Mouse (Mus musculus): Measurements from ENCODE around the gene Pigm.

Pigm gene

DNA sequence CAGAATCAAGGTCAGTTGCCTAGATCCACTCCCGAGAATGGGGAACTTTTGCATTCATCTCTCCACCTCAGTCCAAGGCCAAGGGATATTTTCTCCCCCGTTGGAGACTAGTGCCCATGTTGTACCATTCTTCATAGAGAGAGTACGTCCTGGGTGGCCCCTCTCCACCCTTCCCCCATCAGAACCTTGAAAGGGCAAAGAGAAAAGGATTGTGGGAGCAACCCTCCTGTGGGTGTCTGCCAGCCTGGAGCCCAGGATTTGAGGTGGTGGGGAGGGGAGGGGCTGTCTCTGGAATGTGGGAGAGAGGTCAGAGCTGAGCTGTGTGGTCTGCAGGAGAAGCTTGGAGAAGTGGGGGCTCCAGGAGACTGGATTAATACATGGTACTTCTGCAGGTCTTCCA is 32.4 kb upstream of the Pigm start:
- no peak for TF ChIP-seq GATA4 (IDR thresholded peaks at IDR 0.05; ENCODE audit: insufficient replicate concordance, low read length)

DNA sequence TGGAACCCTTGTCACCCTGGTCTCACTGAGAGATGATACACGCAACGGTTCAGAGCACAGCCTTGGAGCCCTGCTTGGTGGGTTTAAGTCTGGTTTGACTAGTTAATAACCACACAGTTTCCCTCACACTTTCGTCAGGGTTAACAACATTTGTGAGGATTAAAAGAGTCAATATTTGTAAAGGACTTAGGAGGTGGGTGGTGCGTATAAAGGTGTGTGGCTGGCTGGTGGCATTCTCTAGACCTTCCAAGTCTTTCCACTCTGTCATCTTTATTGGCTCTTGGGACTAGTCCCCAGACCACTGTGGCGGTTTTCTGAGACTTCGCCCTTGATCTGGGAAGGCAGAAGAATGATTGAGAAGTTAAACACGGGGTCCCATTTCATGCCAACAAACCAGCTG is 31.5 kb upstream of the Pigm start:
- TF ChIP-seq GATA4 (IDR thresholded peaks at IDR 0.05; ENCODE audit: insufficient replicate concordance, low read length), result no peak

DNA sequence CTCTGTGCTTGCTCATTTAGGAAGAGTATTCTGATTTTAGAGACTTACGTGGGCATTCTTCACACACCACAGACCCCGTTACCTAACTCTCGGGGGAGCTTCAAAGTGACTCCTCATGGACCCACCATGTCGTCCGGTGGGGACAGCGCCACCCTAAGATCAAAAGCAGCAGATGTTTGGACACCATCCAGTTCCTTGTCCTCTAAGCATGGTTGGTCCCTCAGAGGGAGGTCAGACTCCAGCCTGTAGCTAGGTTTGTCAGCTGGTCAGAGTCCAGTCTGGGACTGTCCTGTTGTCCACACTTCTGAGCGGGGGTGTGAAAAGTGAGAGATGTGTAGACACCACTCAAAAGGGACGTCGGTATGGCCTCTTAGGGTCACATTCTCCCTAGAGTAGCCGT is 29.6 kb upstream of the Pigm start:
- TF ChIP-seq GATA4 (IDR thresholded peaks at IDR 0.05; ENCODE audit: insufficient replicate concordance, low read length), result no peak

DNA sequence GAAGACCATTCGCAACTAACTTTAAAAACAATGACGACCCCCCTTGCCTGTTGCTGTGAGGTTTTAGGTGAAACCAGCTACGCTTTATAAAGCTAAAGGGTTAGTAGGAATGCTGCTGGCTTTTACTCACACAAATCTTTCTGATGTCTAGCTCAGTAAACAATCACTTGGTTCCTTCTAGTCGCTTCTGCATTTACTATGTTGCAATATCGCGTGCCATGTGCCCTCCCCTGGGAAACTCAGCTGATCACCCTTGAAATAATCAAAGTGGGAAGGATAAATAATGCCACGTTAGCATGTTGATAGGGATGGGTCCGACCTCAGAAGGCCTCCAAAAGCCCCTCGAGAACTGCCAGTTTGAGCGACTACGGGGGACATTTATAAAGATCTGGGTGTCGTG is 29.0 kb upstream of the Pigm start:
- no peak for TF ChIP-seq GATA4 (IDR thresholded peaks at IDR 0.05; ENCODE audit: insufficient replicate concordance, low read length)

DNA sequence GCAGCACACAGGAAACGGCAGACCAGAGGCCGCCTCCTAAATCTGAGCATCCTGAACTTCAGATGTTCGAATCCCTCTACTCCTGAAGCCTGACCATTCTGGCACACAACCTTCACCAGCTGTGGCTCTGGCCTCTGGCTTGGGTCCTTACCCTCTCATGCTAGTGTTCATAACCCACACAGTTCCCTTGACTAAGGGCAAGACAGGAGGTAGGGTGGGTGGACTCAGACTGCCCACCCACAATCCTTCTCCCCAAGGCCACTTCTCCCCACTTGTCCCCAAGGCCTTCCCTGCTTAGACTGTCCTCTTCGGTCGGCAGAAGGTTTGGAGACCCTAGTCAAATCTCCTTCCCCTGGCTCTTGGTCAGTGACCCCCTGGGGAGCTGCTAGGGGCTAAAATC is 26.8 kb upstream of the Pigm start:
- TF ChIP-seq GATA4 (IDR thresholded peaks at IDR 0.05; ENCODE audit: insufficient replicate concordance, low read length), result no peak

DNA sequence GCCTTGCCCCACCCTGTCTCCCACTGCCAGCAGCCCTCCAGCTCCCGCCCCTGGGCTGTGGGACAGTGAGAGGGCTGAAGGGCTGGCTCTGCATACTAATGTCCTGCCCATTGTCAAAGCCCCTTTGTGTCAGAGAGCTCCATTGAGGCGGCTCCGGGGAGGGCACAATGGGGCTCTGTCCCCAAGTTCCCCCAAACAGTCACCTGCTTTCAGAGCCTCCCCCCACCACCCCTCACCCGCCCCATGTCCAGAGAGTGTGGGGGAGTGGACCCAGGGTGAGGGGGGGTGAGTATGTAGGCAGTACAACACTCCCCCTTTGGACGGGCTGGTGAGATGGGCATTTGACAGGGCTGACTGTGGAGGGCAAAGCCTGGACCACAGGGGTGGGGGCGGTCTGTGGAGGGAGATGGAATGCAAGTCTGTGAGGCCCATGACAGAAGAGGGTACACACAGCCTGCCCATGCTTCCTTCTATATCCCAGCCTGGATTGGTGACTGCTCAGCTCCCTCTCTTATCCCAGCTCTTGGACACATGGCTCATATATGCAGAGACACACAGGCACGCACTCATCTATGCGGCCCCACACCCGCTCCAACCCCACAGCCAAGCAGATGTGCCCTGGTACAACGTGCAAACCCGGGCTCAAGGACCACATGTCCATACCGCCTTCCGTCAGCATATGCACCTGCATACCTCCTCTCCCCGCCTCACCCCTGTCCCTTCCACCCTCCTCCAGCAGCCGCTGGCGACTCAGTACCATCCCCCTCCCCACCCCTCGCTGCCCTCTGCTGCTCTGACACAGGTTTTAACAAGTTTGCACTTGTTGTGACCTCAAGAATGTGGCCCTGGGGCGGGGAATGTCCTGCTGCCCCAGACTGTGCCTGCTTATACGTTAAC is 26.2 kb upstream of the Pigm start:
- TF ChIP-seq GATA4 (IDR thresholded peaks at IDR 0.05; ENCODE audit: insufficient replicate concordance, low read length), result no peak

DNA sequence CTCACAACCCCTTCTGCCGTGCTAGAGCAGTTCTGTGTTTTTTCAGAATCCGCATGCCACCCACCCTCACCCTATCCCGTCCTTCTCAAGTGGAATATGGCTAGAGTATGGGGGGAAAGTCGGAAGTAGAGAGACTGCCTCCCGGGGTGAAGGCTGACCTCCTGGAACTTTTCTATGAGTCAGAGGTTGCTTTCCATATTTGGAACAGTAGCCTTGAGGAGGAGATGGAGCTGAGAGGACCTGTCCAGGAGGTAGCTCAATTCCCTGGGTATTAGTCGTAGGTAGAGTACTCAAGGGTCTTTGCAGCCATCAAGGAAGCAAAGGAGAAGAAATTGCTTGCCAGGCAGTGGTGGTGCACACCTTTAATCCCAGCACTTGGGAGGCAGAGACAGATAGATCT is 24.3 kb upstream of the Pigm start:
- no peak for TF ChIP-seq GATA4 (IDR thresholded peaks at IDR 0.05; ENCODE audit: insufficient replicate concordance, low read length)

DNA sequence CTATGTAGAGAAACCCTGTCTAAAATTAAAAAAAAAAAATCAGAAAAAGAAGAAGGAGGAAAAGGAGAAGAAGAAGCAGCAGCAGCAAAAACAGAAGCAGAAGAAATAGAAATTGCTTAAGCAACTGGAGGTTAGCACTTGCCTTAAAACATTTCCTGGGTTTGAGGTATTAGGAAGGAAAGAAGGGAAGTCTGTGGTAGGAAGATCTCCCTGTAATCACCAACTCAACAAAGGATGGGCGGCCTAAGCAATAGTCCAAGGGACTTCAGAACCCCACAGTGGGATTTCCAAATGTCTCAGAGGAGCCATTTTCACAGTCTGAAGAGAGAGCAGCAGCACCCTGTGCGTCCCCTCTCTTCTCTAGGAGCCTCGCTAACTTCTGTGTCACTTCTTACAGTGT is 23.9 kb upstream of the Pigm start:
- no peak for TF ChIP-seq GATA4 (IDR thresholded peaks at IDR 0.05; ENCODE audit: insufficient replicate concordance, low read length)

DNA sequence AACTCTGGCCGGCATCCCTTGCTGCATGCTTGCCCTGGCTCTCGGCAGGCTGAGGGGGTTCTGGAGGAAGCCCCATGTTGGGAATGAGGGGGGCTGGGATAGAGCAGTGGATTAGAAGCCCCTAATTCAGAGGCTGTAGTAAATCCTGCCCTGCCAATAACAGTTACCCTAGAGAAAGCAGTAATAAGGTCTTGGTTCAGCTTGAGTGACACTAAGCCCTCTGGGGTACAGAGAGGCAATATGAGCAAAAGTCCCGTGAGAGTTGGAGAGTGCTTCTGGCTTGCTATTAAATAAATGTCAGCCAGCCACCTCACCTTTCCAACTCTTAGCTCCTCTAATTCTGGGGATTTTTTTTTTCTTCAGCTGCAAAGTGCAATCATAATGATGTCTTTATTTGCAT is 21.0 kb upstream of the Pigm start:
- no peak for TF ChIP-seq GATA4 (IDR thresholded peaks at IDR 0.05; ENCODE audit: insufficient replicate concordance, low read length)

DNA sequence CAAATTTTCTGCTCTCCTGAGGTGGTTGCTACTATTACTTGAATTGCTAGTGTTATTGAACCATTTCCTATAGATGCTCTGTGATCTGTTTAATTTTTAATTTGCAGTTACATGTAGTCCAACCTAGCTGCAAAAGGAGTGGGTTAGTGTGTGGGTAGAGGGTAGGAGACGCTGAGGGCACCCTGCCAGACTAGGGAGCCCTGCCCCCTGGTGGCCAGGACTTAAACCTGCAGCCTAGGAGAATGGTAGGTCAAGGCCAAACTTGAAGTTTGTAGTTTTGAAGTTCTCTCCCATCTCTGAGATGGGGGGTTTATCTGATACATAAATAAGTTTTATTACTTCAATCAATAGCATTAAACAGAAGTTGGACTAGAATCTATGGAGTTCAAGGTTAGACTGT is 18.8 kb upstream of the Pigm start:
- no peak for TF ChIP-seq GATA4 (IDR thresholded peaks at IDR 0.05; ENCODE audit: insufficient replicate concordance, low read length)

DNA sequence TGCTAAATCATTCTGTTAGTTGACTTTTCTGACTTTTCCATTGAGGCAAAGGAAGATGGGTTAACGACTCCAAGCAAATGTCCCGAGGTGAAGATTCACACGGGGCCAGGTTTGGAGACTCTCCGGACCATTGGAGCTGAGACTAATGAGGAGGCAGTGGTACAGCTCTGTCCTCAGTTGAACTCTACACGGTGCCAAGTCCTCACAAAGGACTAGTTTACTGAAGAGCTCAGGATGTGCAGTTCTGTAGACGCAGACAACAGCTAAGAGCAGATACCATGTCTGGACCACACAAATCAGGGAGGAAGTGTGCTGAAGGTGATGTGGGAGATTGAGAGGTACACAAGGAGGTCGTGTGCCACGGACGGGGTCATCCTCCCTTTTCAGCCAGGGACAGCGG is 18.0 kb upstream of the Pigm start:
- TF ChIP-seq GATA4 (IDR thresholded peaks at IDR 0.05; ENCODE audit: insufficient replicate concordance, low read length), result no peak

DNA sequence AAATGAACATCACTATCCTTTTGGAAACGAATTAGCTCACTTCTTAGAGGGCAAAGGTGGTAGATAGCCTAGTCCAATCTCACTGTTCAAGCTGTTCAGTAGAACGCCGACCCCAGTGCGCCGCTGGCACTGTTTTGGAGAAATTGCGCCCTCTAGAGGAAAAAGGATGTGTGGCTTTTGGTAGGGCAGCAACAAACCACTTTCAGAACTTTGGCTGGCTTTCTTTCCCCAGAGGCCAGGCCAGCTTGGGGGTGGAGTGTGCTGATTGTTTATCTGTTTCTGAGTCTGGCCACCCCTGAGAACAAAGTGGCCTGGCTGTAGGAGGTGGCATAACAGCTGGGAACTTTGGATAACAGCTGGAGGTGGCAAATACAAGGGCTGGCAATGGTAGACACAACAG is 11.7 kb upstream of the Pigm start:
- TF ChIP-seq GATA4 (IDR thresholded peaks at IDR 0.05; ENCODE audit: insufficient replicate concordance, low read length), result no peak; the same call in 1 of the 2 replicates

DNA sequence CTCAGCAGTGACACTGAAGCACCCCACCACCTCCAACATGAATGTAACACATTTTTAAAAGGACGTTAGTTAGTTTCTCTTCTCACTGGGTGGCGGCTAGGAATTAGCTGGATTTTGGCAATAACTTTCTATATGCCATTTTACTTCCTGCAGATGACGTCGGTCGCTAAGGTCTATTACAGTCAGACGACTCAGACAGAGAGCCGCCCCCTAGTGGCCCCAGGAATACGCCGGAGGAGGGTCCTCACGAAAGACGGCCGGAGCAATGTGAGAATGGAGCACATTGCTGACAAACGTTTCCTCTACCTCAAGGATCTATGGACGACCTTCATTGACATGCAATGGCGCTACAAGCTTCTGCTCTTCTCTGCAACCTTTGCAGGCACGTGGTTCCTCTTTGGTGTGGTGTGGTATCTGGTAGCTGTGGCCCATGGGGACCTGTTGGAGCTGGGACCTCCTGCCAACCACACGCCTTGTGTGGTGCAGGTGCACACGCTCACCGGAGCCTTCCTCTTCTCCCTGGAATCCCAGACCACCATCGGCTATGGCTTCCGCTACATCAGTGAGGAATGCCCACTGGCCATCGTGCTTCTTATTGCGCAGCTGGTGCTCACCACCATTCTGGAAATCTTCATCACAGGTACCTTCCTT is 7.5 kb upstream of the Pigm start:
- TF ChIP-seq GATA4 (IDR thresholded peaks at IDR 0.05; ENCODE audit: insufficient replicate concordance, low read length), result no peak

DNA sequence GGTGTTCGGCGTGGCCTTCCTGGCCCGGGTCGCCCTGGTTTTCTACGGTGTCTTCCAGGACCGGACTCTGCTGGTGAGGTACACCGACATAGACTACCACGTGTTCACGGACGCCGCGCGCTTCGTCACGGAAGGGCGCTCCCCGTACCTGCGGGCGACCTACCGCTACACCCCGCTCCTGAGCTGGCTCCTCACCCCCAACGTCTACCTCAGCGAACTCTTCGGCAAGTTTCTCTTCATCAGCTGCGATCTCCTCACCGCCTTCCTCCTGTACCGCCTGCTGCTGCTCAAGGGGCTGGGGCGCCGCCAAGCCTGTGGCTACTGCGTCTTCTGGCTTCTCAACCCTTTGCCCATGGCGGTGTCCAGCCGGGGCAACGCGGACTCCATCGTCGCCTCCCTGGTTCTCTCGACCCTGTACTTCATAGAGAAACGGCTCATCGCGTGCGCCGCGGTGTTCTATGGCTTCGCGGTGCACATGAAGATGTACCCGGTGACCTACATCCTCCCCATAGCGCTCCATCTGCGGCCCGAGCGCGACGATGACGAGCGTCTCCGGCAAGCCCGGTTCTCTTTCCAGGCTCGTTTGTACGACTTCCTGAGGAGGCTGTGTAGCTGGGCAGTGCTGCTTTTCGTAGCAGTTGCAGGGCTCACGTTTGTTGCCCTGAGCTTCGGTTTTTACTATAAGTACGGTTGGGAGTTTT is 562 bp downstream of the Pigm start:
- no peak for TF ChIP-seq GATA4 (IDR thresholded peaks at IDR 0.05; ENCODE audit: insufficient replicate concordance, low read length)

DNA sequence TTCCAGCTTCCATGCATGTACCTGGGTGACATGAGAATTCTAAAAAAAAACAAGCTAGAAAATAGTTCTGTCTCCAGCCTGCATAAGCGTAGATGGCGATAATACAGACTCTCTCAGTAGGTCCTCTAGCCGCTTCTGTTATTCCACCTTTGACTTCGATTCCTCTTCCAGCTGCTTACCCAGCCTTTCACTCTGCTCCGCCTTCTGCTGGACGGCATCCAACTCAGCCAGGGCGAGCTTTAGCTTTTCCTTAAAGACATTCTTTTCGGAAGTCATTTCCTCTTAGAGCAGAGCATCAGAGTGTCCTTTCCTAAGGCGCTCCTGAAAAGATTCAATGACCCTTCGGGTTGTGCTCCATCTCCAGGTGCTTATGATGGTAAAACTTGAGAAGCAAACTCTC is 3.7 kb downstream of the Pigm start:
- no peak for TF ChIP-seq GATA4 (IDR thresholded peaks at IDR 0.05; ENCODE audit: insufficient replicate concordance, low read length)

DNA sequence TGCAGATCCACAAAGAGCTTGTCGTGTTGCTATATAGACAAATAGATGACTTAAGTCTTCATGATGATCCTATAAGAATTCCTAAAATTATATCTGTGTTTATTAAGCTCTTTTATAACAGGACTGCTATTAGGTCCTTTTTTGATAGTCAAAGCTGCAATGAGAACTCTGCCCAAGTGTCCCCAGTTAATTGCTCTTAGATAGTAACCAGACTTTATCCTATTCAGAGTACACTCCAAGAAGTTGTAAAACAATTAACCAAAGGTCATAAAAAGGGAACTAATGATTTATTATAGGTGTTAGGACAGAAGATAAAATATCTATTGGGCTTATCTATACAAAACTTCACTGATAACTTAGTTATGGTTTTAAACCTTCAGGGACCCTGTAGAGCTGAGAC is 5.7 kb downstream of the Pigm start:
- no peak for TF ChIP-seq GATA4 (IDR thresholded peaks at IDR 0.05; ENCODE audit: insufficient replicate concordance, low read length)

Measured in liver, adult (tissue).